Mouse (Mus musculus): ENCODE data around the gene Kcnmb4.
A peak's percentile ranks its signal among the peaks of the same experiment; 100 is the strongest.

The Kcnmb4 gene

GRCm38 (mm10) chr10:116473759-116474549 lies at the start of gene Kcnmb4:
TSS of gene Kcnmb4 (minus strand) at chr10:116473878.
- DNase-seq, result peak; percentile 16

GRCm38 (mm10) chr10:116519588-116519987 lies 45.9 kb upstream of the Kcnmb4 start:
- no peak for DNase-seq

GRCm38 (mm10) chr10:116515590-116515989 lies 41.9 kb upstream of the Kcnmb4 start:
- no peak for DNase-seq

- DNase-seq, result no peak
Measured at GRCm38 (mm10) chr10:116515158-116515557, 41.5 kb upstream of the Kcnmb4 start.

- DNase-seq, result no peak
Measured at GRCm38 (mm10) chr10:116513254-116513635, 39.6 kb upstream of the Kcnmb4 start.

- no peak for DNase-seq
Measured at GRCm38 (mm10) chr10:116512521-116513253, 39.0 kb upstream of the Kcnmb4 start.

- no peak for DNase-seq
Measured at GRCm38 (mm10) chr10:116505303-116506014, 31.8 kb upstream of the Kcnmb4 start.

GRCm38 (mm10) chr10:116492768-116493167 lies 19.1 kb upstream of the Kcnmb4 start:
- DNase-seq, result no peak

GRCm38 (mm10) chr10:116486895-116487747 lies 13.4 kb upstream of the Kcnmb4 start:
- DNase-seq, result no peak

GRCm38 (mm10) chr10:116481917-116482316 lies 8.2 kb upstream of the Kcnmb4 start:
- DNase-seq, result no peak

- DNase-seq, result no peak
Measured at GRCm38 (mm10) chr10:116480988-116481387, 7.3 kb upstream of the Kcnmb4 start.

- no peak for DNase-seq
Measured at GRCm38 (mm10) chr10:116476559-116476958, 2.9 kb upstream of the Kcnmb4 start.

- DNase-seq, result no peak
Measured at GRCm38 (mm10) chr10:116475725-116476124, 2.0 kb upstream of the Kcnmb4 start.

- peak; percentile 11 for DNase-seq
Measured at GRCm38 (mm10) chr10:116473071-116473758, 463 bp downstream of the Kcnmb4 start.

- no peak for DNase-seq
Measured at GRCm38 (mm10) chr10:116472579-116472978, 1.1 kb downstream of the Kcnmb4 start.

- DNase-seq, result no peak
Measured at GRCm38 (mm10) chr10:116470306-116470925, 3.3 kb downstream of the Kcnmb4 start.

- no peak for DNase-seq
Measured at GRCm38 (mm10) chr10:116468094-116468493, 5.6 kb downstream of the Kcnmb4 start.

- DNase-seq, result no peak
Measured at GRCm38 (mm10) chr10:116463753-116464345, 9.8 kb downstream of the Kcnmb4 start.

- no peak for DNase-seq
Measured at GRCm38 (mm10) chr10:116461443-116461842, 12.2 kb downstream of the Kcnmb4 start.

GRCm38 (mm10) chr10:116458786-116459185 lies 14.9 kb downstream of the Kcnmb4 start:
- DNase-seq, result no peak

- no peak for DNase-seq
Measured at GRCm38 (mm10) chr10:116452771-116453170, 20.9 kb downstream of the Kcnmb4 start.

All from kidney, adult 18-20 months (tissue).